Mouse (Mus musculus): Measurements from ENCODE around the gene Sprr3. TPM values are rescaled to one million over a fixed set of nuclear protein-coding genes. Genes with fewer than 3 reads are reported as not detected.

Gene Sprr3
- polyA plus RNA-seq, 1 experiment from 2014 or later: not detected

DNA sequence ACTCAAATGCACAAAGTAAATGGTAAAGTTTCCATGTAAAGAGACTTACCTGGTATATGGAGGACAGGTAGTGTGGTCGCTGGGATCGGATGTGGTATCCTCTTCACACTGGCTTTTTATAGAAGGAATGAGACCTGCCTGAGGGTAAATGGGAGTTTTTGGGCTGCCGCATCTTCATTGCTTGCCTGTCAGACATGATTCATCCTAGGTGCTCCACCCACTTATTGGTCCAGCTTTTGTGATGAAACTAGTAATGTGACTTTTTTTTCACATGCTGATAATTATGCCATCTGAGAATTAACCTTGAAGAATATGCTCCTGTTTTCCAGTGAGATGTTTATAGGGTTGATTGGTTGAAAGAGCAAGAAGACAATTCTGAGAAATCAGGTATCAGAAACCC is 19.8 kb downstream of the Sprr3 start, which contains the start of gene Sprr1b:
Gene Sprr1b, minus strand, starts transcription at position 101 of the 400 bp plus-strand sequence.
- no peaks in the 10 kb centered on the region for H3K9me3 ChIP-seq
- no peak for ATAC-seq (ENCODE audit: low read depth)
- H3K36me3 ChIP-seq: no peaks in the 10 kb centered on the region
- 92% methylated on average over 3 of the region's 3 CpGs for WGBS
- H3K4me2 ChIP-seq: no peak within 1 kb of the TSS
- H3K9ac ChIP-seq: no peak within 1 kb of the TSS
- no peak within 1 kb of the TSS for H3K4me3 ChIP-seq
- H3K4me1 ChIP-seq (replicated peaks): no peaks in the 10 kb centered on the region
- H3K27me3 ChIP-seq: no peaks in the 10 kb centered on the region
- H3K27ac ChIP-seq (replicated peaks): no peak within 1 kb of the TSS

GRCm38 (mm10) chr3:92432282-92432681 is 26.2 kb downstream of the Sprr3 start, which contains the start of gene Sprr2k:
TSS of gene Sprr2k (plus strand) at chr3:92432582.
- H3K4me1 ChIP-seq (replicated peaks): no peaks in the 10 kb centered on the region
- no peaks in the 10 kb centered on the region for H3K27me3 ChIP-seq
- no peak within 1 kb of the TSS for H3K4me3 ChIP-seq
- 90% methylated on average over 2 of the region's 2 CpGs for WGBS
- no peak within 1 kb of the TSS for H3K27ac ChIP-seq (replicated peaks)
- H3K9me3 ChIP-seq: no peaks in the 10 kb centered on the region
- no peak for ATAC-seq (ENCODE audit: low read depth)
- H3K9ac ChIP-seq: no peak within 1 kb of the TSS
- no peak within 1 kb of the TSS for H3K4me2 ChIP-seq
- H3K36me3 ChIP-seq: no peaks in the 10 kb centered on the region

GRCm38 (mm10) chr3:92429323-92429722 is 29.2 kb downstream of the Sprr3 start, which contains the start of gene Gm9774:
TSS of gene Gm9774 (minus strand) at chr3:92429423.
- Histone ChIP-seq H3K27me3 (no peaks in the 10 kb centered on the region), H3K36me3 (no peaks in the 10 kb centered on the region), H3K4me1 (replicated peaks) (no peaks in the 10 kb centered on the region), H3K27ac (replicated peaks) (no peak within 1 kb of the TSS), H3K9ac (no peak within 1 kb of the TSS), H3K4me2 (no peak within 1 kb of the TSS), H3K4me3 (no peak within 1 kb of the TSS), H3K9me3 (no peaks in the 10 kb centered on the region)
- 92% methylated on average over 6 of the region's 6 CpGs for WGBS
- ATAC-seq (ENCODE audit: low read depth): no peak

GRCm38 (mm10) chr3:92417782-92418181 is 40.7 kb downstream of the Sprr3 start, which contains the start of gene Sprr2j-ps:
TSS of gene Sprr2j-ps (plus strand) at chr3:92418082.
- H3K4me1 ChIP-seq (replicated peaks): no peaks in the 10 kb centered on the region
- H3K36me3 ChIP-seq: no peaks in the 10 kb centered on the region
- WGBS: 94% methylated on average over 2 of the region's 2 CpGs
- no peak for ATAC-seq (ENCODE audit: low read depth)
- no peak within 1 kb of the TSS for H3K4me2 ChIP-seq
- no peak within 1 kb of the TSS for H3K4me3 ChIP-seq
- H3K9ac ChIP-seq: no peak within 1 kb of the TSS
- no peak within 1 kb of the TSS for H3K27ac ChIP-seq (replicated peaks)
- no peaks in the 10 kb centered on the region for H3K9me3 ChIP-seq
- H3K27me3 ChIP-seq: no peaks in the 10 kb centered on the region

- WGBS: 96% methylated on average over 2 of the region's 2 CpGs
- no peaks in the 10 kb centered on the region for H3K27me3 ChIP-seq
- ATAC-seq (ENCODE audit: low read depth): no peak
These were observed 50.8 kb downstream of the Sprr3 start, which contains the start of gene Sprr2i for GRCm38 (mm10) chr3:92407691-92408090. TSS of gene Sprr2i (plus strand) at chr3:92407991.

More at GRCm38 (mm10) chr3:92407691-92408090, 50.8 kb downstream of the Sprr3 start, which contains the start of gene Sprr2i:
- no peak within 1 kb of the TSS for H3K9ac ChIP-seq
- no peaks in the 10 kb centered on the region for H3K4me1 ChIP-seq (replicated peaks)
- no peaks in the 10 kb centered on the region for H3K9me3 ChIP-seq
- no peaks in the 10 kb centered on the region for H3K36me3 ChIP-seq
- H3K27ac ChIP-seq (replicated peaks): no peak within 1 kb of the TSS
- no peak within 1 kb of the TSS for H3K4me2 ChIP-seq
- no peak within 1 kb of the TSS for H3K4me3 ChIP-seq

Other genes starting within 250 kb of the Sprr3 start
- gene Sprr2a1, start 242.9 kb downstream of the Sprr3 start, polyA plus RNA-seq (2015; fragmentation: Nextera tagmentation; extraction: Ambion mirVana): not detected in 2 replicates
- not detected in 2 replicates for gene Sprr2a2, start 242.8 kb downstream of the Sprr3 start, polyA plus RNA-seq (2015; fragmentation: Nextera tagmentation; extraction: Ambion mirVana)
- not detected in 2 replicates for gene Sprr2a3, start 173.3 kb downstream of the Sprr3 start, polyA plus RNA-seq (2015; fragmentation: Nextera tagmentation; extraction: Ambion mirVana)
- gene Sprr2b, start 142.1 kb downstream of the Sprr3 start, polyA plus RNA-seq (2015; fragmentation: Nextera tagmentation; extraction: Ambion mirVana): not detected in 2 replicates
- not detected in 2 replicates for gene Sprr2d, start 119.6 kb downstream of the Sprr3 start, polyA plus RNA-seq (2015; fragmentation: Nextera tagmentation; extraction: Ambion mirVana)
- not detected in 2 replicates for gene Sprr2e, start 106.6 kb downstream of the Sprr3 start, polyA plus RNA-seq (2015; fragmentation: Nextera tagmentation; extraction: Ambion mirVana)
- not detected in 2 replicates for gene Sprr2f, start 93.5 kb downstream of the Sprr3 start, polyA plus RNA-seq (2015; fragmentation: Nextera tagmentation; extraction: Ambion mirVana)
- not detected in 2 replicates for gene Sprr2h, start 73.0 kb downstream of the Sprr3 start, polyA plus RNA-seq (2015; fragmentation: Nextera tagmentation; extraction: Ambion mirVana)
- gene Sprr2i, start 50.7 kb downstream of the Sprr3 start, polyA plus RNA-seq (2015; fragmentation: Nextera tagmentation; extraction: Ambion mirVana): not detected in 2 replicates
- not detected in 2 replicates for gene Sprr2j-ps, start 40.6 kb downstream of the Sprr3 start, polyA plus RNA-seq (2015; fragmentation: Nextera tagmentation; extraction: Ambion mirVana)
- gene Gm9774, start 29.3 kb downstream of the Sprr3 start, polyA plus RNA-seq (2015; fragmentation: Nextera tagmentation; extraction: Ambion mirVana): 9.7 and 14.2 TPM in 2 replicates
- gene Sprr2k, start 26.1 kb downstream of the Sprr3 start, polyA plus RNA-seq (2015; fragmentation: Nextera tagmentation; extraction: Ambion mirVana): not detected in 2 replicates
- gene Sprr1b, start 19.9 kb downstream of the Sprr3 start, polyA plus RNA-seq (2015; fragmentation: Nextera tagmentation; extraction: Ambion mirVana): not detected in 2 replicates
- not detected in 2 replicates for gene Sprr1a, start 27.2 kb upstream of the Sprr3 start, polyA plus RNA-seq (2015; fragmentation: Nextera tagmentation; extraction: Ambion mirVana)
- not detected in 2 replicates for gene Sprr4, start 41.8 kb upstream of the Sprr3 start, polyA plus RNA-seq (2015; fragmentation: Nextera tagmentation; extraction: Ambion mirVana)
- gene 2310046K23Rik, start 75.8 kb upstream of the Sprr3 start, polyA plus RNA-seq (2015; fragmentation: Nextera tagmentation; extraction: Ambion mirVana): not detected in 2 replicates
- gene Ivl, start 115.0 kb upstream of the Sprr3 start, polyA plus RNA-seq (2015; fragmentation: Nextera tagmentation; extraction: Ambion mirVana): not detected in 2 replicates
- not detected in 2 replicates for gene Smcp, start 130.3 kb upstream of the Sprr3 start, polyA plus RNA-seq (2015; fragmentation: Nextera tagmentation; extraction: Ambion mirVana)
- gene 2210017I01Rik, start 148.8 kb upstream of the Sprr3 start, polyA plus RNA-seq (2015; fragmentation: Nextera tagmentation; extraction: Ambion mirVana): not detected in 2 replicates
- gene Lce6a, start 162.9 kb upstream of the Sprr3 start, polyA plus RNA-seq (2015; fragmentation: Nextera tagmentation; extraction: Ambion mirVana): not detected in 2 replicates
- gene Lce1a1, start 189.6 kb upstream of the Sprr3 start, polyA plus RNA-seq (2015; fragmentation: Nextera tagmentation; extraction: Ambion mirVana): not detected in 2 replicates
- not detected in 2 replicates for gene Lce1b, start 198.2 kb upstream of the Sprr3 start, polyA plus RNA-seq (2015; fragmentation: Nextera tagmentation; extraction: Ambion mirVana)
- not detected in 2 replicates for gene Lce1a2, start 211.6 kb upstream of the Sprr3 start, polyA plus RNA-seq (2015; fragmentation: Nextera tagmentation; extraction: Ambion mirVana)
- not detected in 2 replicates for gene Lce1c, start 220.5 kb upstream of the Sprr3 start, polyA plus RNA-seq (2015; fragmentation: Nextera tagmentation; extraction: Ambion mirVana)
- gene Lce1d, start 228.5 kb upstream of the Sprr3 start, polyA plus RNA-seq (2015; fragmentation: Nextera tagmentation; extraction: Ambion mirVana): not detected in 2 replicates